Mouse (Mus musculus) cortical plate, adult 2 months (tissue): ENCODE results near the gene Meaf6.

Experiments
- CTCF ChIP-seq: fragments of 200-500 bp; IDR thresholded peaks from 2 replicates; pipeline ENCODE4 v1.5.1; 2011; ENCODE audit warnings: mild to moderate bottlenecking, control low read depth, low read length; ENCODE audit not compliant: insufficient read depth; ENCODE audit errors: extremely low read depth
- POLR2A ChIP-seq: fragments of 200-500 bp; IDR thresholded peaks from 2 replicates; pipeline ENCODE4 v1.6.1; 2011; ENCODE audit warnings: mild to moderate bottlenecking, low read length, control low read depth; ENCODE audit not compliant: insufficient read depth; ENCODE audit errors: extremely low read depth

- TF ChIP-seq CTCF (no peak), POLR2A (no peak)
Observed at GRCm38 (mm10) chr4:125136303-125136888, 51.5 kb downstream of the Meaf6 start.
